Mouse (Mus musculus) embryonic fibroblast, embryonic 13.5 days (primary cell): ENCODE measurements around the gene Ankrd31. TPM values are rescaled to one million over a fixed set of nuclear protein-coding genes. Genes with fewer than 3 reads are reported as not detected.

Experiments used
- H3K27ac ChIP-seq: 2 replicates; pipeline ENCODE4 v1.5.1; 2012; ENCODE audit warnings: low read length, control low read depth, inconsistent platforms; ENCODE audit not compliant: insufficient read depth
- H3K4me1 ChIP-seq: 2 replicates; pipeline ENCODE4 v1.6.1; 2011; ENCODE audit warnings: low read length; ENCODE audit not compliant: control insufficient read depth, insufficient read depth
- H3K4me3 ChIP-seq: 2 replicates; pipeline ENCODE4 v1.5.1; 2011; ENCODE audit warnings: mild to moderate bottlenecking, control low read depth, low read length; ENCODE audit not compliant: insufficient read depth
- CTCF ChIP-seq: IDR thresholded peaks from 2 replicates; pipeline ENCODE4 v1.5.1; 2011; ENCODE audit warnings: mild to moderate bottlenecking, control low read depth, low read length, moderate library complexity, borderline replicate concordance; ENCODE audit not compliant: insufficient read depth
- POLR2A ChIP-seq: IDR thresholded peaks from 2 replicates; pipeline ENCODE4 v1.6.1; 2011; ENCODE audit warnings: low read depth, mild to moderate bottlenecking, control low read depth, low read length, moderate library complexity
- polyA plus RNA-seq: library from polyadenylated mRNA; stranded (reverse); fragments of >200 nt; gene quantifications from 2 replicates; pipeline ENCODE4 v1.2.4, GENCODE M21; 2011; ENCODE audit warnings: low read depth; ENCODE audit not compliant: missing spikeins, insufficient read length

Ankrd31 gene
- polyA plus RNA-seq, 1 experiment: not detected

DNA sequence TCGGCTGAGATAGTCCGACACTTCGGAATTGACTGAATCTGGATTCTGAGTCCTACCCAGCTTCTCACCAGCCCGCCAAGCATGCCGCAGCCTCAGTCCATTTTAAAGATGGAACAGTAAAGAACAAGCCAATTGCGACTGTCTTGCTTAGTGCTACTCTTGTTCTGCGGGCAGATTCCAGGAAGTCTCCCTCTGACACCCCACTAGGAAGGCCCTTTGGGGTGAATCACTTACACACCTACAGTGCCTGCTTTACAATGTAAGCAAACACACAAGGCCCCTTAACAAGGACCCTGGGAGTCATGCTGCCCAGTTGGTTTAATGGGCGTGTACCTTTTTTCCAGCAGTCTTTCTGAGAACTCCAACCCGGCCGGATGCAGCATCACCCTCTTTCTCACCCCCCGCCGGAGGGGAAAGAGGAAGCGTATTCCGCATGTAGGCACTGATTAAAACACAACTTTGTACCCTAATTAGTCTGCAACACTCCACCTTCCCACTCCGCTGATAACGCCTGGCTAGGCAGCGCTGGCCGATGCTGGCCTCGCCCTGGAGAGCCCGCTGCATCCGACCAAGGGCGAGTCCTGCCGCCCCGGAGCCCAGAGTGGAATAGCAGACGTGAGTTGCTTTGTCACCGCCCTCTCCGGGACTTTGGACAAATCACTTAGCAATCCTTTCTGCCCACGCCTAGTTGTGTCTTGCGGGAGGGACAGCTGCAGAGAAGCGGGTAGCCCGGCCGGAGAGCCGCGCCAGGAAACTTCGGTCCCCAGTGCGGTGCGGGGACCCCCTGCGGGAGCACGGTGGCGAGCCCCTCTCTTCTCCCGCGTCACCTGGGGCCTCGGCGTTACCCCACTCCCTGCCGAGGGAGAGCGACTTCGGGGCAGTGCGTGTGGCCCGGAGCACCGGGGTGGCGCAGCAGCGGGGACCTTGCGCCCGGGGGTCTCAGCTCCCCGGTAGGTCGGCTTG, 176.2 kb downstream of the Ankrd31 start, which contains the start of gene Gcnt4:
Gcnt4 (plus strand) TSS at position 691 of the 963 bp plus-strand sequence.
- TF ChIP-seq CTCF (no peak), POLR2A (peak; percentile 83)
- Histone ChIP-seq H3K27ac (peak within 1 kb of the TSS; percentile 54), H3K4me3 (peak within 1 kb of the TSS; percentile 62), H3K4me1 (no peaks in the 10 kb centered on the region)

DNA sequence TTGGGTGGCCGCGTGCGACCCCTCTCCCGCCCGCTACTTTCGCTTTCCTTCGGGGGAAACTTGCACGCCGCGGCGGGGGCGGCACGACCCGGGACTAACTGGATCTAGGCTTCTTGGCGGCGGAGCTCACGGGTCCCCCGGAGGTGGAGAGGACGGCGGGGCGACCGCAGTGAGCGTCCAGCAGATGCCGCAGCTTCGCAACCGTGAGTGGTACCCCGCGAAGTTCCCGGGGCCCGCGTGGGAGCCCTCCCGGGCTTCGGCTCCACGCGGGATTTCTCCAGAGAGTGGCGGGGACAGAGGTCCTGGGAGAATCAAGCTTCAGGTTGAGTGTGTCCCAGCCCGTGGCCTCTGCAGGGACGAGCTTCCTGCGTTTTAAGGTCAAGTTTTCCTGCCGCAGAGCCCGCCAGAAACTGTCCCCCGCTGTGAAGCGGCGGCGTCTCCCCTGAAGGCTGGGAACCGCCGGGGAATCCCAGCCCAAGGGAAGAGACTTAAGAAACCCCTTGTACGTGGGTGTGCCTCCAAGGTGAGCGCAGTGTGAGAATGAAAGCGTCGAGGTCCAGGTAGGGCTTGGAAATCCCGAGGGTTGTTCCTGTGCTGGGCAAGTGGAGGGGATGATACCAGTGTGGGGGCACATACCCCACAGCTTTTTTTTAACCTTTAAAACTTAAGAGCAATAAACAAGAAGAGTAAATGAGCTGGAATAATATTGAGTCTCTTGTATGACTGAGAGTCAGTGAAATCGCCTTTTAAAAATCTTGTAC, 177.1 kb downstream of the Ankrd31 start:
- TF ChIP-seq POLR2A: no peak
- no peak for TF ChIP-seq CTCF

DNA sequence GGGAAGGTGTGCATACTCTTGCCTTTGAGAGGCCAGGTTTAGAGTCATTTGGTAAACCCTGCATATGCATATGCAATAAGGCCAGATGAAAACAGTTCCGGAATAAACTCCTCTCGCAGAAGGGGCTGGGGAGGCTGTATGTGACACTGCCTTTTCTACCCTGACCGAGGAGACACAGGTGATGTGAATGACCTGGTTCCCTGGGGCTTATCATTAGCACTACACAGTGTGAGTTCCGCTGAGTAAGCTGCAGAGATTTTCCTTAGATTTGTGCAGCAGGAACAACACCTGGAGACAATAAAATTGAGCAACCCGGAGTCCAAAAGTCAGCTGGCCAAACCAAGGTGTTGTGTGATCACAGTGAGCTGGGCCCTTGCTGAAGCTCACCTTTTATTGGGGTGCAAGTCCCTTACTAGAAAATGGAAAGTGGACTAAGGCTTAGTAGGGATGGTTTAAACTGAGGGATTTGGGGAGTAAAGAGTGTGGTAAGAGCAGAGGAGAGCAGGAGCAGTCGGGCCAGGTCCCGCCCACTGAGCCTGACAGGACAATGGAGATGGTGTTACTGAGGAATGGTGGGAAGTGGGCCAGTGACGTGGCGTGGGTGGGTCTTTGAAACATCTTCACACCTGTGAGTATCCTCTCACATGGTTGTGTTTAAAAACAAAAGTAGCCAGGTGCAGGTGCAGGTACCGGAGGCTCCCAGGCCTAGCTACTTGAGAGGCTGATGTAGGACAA, 178.1 kb downstream of the Ankrd31 start:
- TF ChIP-seq CTCF (no peak), POLR2A (peak; percentile 19; the same call in 1 of the 2 replicates)
- H3K4me1 ChIP-seq: no peaks in the 10 kb centered on the region
- peak overlapping the region; percentile 62 for H3K4me3 ChIP-seq
- peak overlapping the region; percentile 16; the same call in 1 of the 2 replicates for H3K27ac ChIP-seq

More for the DNA sequence above, 177.1 kb downstream of the Ankrd31 start:
- Histone ChIP-seq H3K4me3 (peak overlapping the region; percentile 62), H3K4me1 (no peaks in the 10 kb centered on the region), H3K27ac (peak overlapping the region; percentile 54)

DNA sequence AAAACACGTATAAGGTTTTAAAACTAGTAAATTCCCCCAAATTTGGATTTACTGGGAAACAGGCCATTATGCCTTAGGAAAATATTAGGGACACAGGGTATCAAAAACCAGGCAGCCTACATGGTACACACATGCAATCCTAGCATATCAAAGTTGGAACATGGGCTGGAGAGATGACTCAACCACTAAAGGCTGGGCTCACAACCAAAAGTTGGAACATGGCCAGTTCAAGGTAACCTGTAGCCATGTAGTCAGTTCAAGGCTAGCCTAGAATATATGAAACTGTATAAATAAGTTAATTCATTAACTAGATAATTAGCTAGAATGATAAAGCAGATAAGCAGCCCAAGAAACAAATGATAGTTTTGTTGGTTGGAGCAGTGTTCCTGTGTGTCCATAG, 179.7 kb downstream of the Ankrd31 start:
- Histone ChIP-seq H3K4me1 (no peaks in the 10 kb centered on the region), H3K4me3 (no peak overlapping the region), H3K27ac (peak overlapping the region; percentile 28)
- TF ChIP-seq CTCF: no peak
- no peak for TF ChIP-seq POLR2A

- H3K27ac ChIP-seq: peak overlapping the region; percentile 28
- H3K4me1 ChIP-seq: no peaks in the 10 kb centered on the region; the same call in 1 of the 2 replicates
- no peak overlapping the region for H3K4me3 ChIP-seq
- TF ChIP-seq CTCF: no peak
- TF ChIP-seq POLR2A: no peak
These were observed 180.5 kb downstream of the Ankrd31 start for GRCm38 (mm10) chr13:96928432-96929039.

DNA sequence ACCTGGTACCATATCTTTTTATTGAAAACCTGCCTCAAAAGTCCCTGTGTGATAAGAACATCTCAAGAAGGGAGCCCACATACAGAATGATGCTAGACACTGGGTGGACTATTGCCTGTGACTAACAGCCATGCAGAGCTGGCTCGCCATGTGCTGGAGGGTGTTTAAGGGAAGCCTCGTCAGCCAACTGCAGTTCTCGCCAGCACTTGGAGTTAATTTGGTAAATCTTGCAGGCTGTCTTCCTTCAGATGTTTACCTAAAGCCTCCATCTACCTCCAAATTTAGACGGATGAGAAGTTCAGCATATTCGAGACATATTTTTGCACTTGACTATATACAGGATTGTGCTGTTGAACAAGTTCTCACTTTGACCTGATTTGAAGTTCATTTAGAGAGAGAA, 184.7 kb downstream of the Ankrd31 start:
- no peak for TF ChIP-seq CTCF
- no peak for TF ChIP-seq POLR2A
- H3K4me1 ChIP-seq: peaks cover 7% of the 10 kb centered on the region
- no peak overlapping the region for H3K27ac ChIP-seq
- no peak overlapping the region for H3K4me3 ChIP-seq

- Histone ChIP-seq H3K4me3 (no peak overlapping the region), H3K4me1 (peaks cover 10% of the 10 kb centered on the region), H3K27ac (no peak overlapping the region)
- TF ChIP-seq POLR2A: no peak
- no peak for TF ChIP-seq CTCF
These were observed 185.3 kb downstream of the Ankrd31 start for GRCm38 (mm10) chr13:96933367-96933766.

GRCm38 (mm10) chr13:96936173-96936777, 188.2 kb downstream of the Ankrd31 start:
- peaks cover 18% of the 10 kb centered on the region for H3K4me1 ChIP-seq
- H3K27ac ChIP-seq: peak overlapping the region; percentile 99
- no peak overlapping the region for H3K4me3 ChIP-seq
- no peak for TF ChIP-seq CTCF
- TF ChIP-seq POLR2A: no peak

DNA sequence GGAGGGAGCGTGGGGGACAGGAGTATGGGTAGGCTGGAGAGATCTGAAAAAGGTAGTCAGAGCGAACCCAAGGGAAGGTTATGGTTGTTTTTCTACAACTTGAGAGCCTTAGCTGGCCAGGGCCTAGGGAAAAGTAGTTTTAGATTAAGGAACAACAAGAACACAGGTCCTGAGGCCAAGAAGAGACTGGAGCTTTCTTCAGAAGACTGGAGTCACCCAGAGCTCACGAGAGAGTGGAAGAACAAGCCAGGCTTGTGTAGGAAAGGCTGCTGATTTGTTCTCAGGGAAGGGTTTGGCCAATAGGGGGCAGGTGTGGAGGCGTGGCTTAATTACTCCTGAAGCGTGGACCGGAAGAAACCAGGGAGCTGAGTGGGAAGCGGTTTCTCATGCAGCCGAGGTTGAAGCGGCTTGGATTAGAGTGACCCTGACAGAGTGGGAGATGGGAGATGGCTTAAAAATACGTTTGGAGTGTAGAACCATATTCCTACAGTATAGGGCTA, 189.0 kb downstream of the Ankrd31 start:
- peaks cover 18% of the 10 kb centered on the region for H3K4me1 ChIP-seq
- no peak overlapping the region for H3K4me3 ChIP-seq
- TF ChIP-seq POLR2A: no peak
- TF ChIP-seq CTCF: no peak
- H3K27ac ChIP-seq: peak overlapping the region; percentile 99
